Mouse (Mus musculus) stomach, embryonic 16.5 days (tissue): ENCODE measurements around the gene Lix1l. TPM values are rescaled to one million over a fixed set of nuclear protein-coding genes. Genes with fewer than 3 reads are reported as not detected.
A peak's percentile ranks its signal among the peaks of the same experiment; 100 is the strongest.
"Not testable (repeated sequence)": the region's sequence is repeated elsewhere in the genome, so short reads cannot be mapped to it uniquely, and the experiment has no call there.

ENCODE experiments used
- ATAC-seq: fragments of 200-750 bp; cut with Nextera tagmentation; 2 replicates; pipeline ENCODE4 v1.8.0; 2017; ENCODE audit warnings: moderate number of reproducible peaks, moderate TSS enrichment; ENCODE audit not compliant: insufficient read depth, low FRiP score
- H3K27ac ChIP-seq: fragments of 300-500 bp; sonication (generic); 2 replicates; pipeline ENCODE4 v1.5.1; 2014; ENCODE audit warnings: low read length
- H3K27me3 ChIP-seq: fragments of 300-500 bp; sonication (generic); 2 replicates; pipeline ENCODE4 v1.6.1; 2014; ENCODE audit warnings: low read length, control low read depth, mixed read lengths; ENCODE audit not compliant: control insufficient read depth, insufficient read depth
- H3K36me3 ChIP-seq: fragments of 300-500 bp; sonication (generic); 2 replicates; pipeline ENCODE4 v1.6.1; 2014; ENCODE audit warnings: low read length; ENCODE audit not compliant: control insufficient read depth, insufficient read depth
- H3K4me1 ChIP-seq: fragments of 300-500 bp; sonication (generic); 2 replicates; pipeline ENCODE4 v1.6.1; 2014; ENCODE audit warnings: low read length, control low read depth, mixed read lengths; ENCODE audit not compliant: control insufficient read depth, insufficient read depth
- H3K4me2 ChIP-seq: fragments of 300-500 bp; sonication (generic); 2 replicates; pipeline ENCODE4 v1.6.1; 2014; ENCODE audit warnings: low read depth, low read length, mixed read lengths
- H3K4me3 ChIP-seq: fragments of 300-500 bp; sonication (generic); replicated peaks from 2 replicates; pipeline ENCODE4 v1.5.1; 2014; ENCODE audit warnings: mild to moderate bottlenecking, low read length
- H3K9ac ChIP-seq: fragments of 300-500 bp; sonication (generic); 2 replicates; pipeline ENCODE4 v1.6.1; 2014; ENCODE audit warnings: low read length
- H3K9me3 ChIP-seq: fragments of 300-500 bp; sonication (generic); replicated peaks from 2 replicates; pipeline ENCODE4 v1.6.1; 2016; ENCODE audit warnings: low read length, control low read depth; ENCODE audit not compliant: control insufficient read depth
- WGBS: fragments of 180-500 bp; shearing (Covaris S2); extraction: QIAGEN DNeasy Blood & Tissue Kit; methylation state at CpG from one replicate; pipeline ENCODE4 v1.1.7; 2014; 5-methylcytosine and 5-hydroxymethylcytosine counted together
- polyA plus RNA-seq: library from polyadenylated mRNA; unstranded; fragments of >200 nt; fragmentation: Nextera tagmentation; extraction: Ambion mirVana; gene quantifications from 2 replicates; pipeline ENCODE4 v1.2.1, GENCODE M21; 2015

Lix1l gene
- polyA plus RNA-seq, 1 experiment from 2014 or later, result 7.5 TPM

DNA sequence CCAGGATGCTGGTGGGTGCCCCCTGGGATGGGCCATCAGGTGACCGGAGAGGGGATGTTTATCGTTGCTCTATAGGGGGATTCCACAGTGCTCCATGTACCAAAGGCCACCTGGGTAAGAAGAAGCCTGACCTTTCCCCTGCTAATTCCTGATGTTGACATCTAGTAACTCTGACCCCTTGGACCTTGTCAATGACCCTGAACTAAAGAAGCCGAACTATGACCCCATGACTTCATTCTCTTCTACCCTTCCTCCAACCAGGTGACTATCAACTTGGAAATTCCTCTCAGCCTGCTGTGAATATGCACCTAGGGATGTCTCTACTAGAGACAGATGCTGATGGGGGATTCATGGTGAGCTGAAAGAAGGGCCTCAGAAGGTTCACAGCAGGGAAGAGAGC is 46.4 kb downstream of the Lix1l start:
- Histone ChIP-seq H3K36me3 (peaks cover 3% of the 10 kb centered on the region; the same call in 1 of the 2 replicates), H3K9me3 (no peaks in the 10 kb centered on the region), H3K4me1 (no peaks in the 10 kb centered on the region), H3K27ac (no peak overlapping the region), H3K4me2 (no peak overlapping the region), H3K4me3 (no peak overlapping the region), H3K9ac (no peak overlapping the region), H3K27me3 (no peaks in the 10 kb centered on the region)
- ATAC-seq, result no peak
- WGBS, result 80% methylated on average over 3 of the region's 3 CpGs

- 79% methylated on average over 2 of the region's 2 CpGs for WGBS
- no peaks in the 10 kb centered on the region for H3K36me3 ChIP-seq
- H3K27me3 ChIP-seq, result no peaks in the 10 kb centered on the region
- peaks cover 7% of the 10 kb centered on the region for H3K4me1 ChIP-seq
- H3K9ac ChIP-seq, result no peak overlapping the region
- H3K27ac ChIP-seq, result no peak overlapping the region
- no peak for ATAC-seq
- H3K4me2 ChIP-seq, result no peak overlapping the region
- no peak overlapping the region for H3K4me3 ChIP-seq
- H3K9me3 ChIP-seq, result no peaks in the 10 kb centered on the region
Measured at GRCm38 (mm10) chr3:96660901-96661300, 60.0 kb downstream of the Lix1l start.

DNA sequence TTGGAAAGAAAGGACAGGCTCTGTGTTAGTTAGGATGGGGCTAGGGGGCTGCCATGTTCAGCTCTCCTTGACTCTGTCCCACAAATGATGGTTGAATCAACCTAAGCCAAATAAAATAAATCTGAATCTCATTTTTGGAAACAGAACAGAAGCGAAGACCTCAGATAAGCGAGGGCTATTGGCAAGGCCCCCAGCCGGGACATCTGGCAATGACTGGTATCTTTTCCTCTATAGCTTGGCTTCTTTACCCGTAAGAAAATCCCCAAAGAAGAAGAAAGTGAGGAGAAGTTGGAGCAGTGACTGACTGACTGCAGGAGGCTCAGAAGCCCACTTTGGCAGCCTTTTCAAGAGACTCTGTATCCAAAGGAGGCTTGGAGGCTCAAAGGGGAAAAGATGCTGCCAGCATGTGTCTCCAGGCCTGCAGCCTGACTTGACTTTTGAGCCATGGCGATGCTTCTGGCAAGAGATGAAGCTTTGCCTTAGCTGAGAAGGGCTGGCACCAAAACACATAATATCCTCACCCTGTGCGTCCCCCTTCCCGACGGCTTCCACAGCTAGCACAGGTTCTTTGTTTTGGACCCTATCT is 61.9 kb downstream of the Lix1l start:
- peak overlapping the region; percentile 70; the same call in 1 of the 2 replicates for H3K4me2 ChIP-seq
- H3K27ac ChIP-seq, result peak overlapping the region; percentile 80
- H3K4me3 ChIP-seq, result no peak overlapping the region
- H3K4me1 ChIP-seq, result peaks cover 7% of the 10 kb centered on the region
- H3K9me3 ChIP-seq, result no peaks in the 10 kb centered on the region
- WGBS, result 44% methylated on average over 8 of the region's 8 CpGs
- H3K27me3 ChIP-seq, result no peaks in the 10 kb centered on the region
- no peak for ATAC-seq
- H3K9ac ChIP-seq, result no peak overlapping the region
- H3K36me3 ChIP-seq, result no peaks in the 10 kb centered on the region

- Histone ChIP-seq H3K27ac (peak overlapping the region; percentile 80), H3K27me3 (no peaks in the 10 kb centered on the region), H3K4me2 (peak overlapping the region; percentile 70), H3K4me1 (peaks cover 7% of the 10 kb centered on the region), H3K4me3 (peak overlapping the region; percentile 41), H3K36me3 (no peaks in the 10 kb centered on the region), H3K9me3 (no peaks in the 10 kb centered on the region), H3K9ac (peak overlapping the region; percentile 58)
- peak; percentile 89 for ATAC-seq
- WGBS, result 5% methylated on average over 17 of the region's 18 CpGs
Measured at GRCm38 (mm10) chr3:96663432-96664239, 62.7 kb downstream of the Lix1l start.

- 90% methylated on average over 7 of the region's 7 CpGs for WGBS
- H3K27me3 ChIP-seq, H3K27ac ChIP-seq, H3K4me3 ChIP-seq, ATAC-seq, H3K36me3 ChIP-seq, H3K9ac ChIP-seq, H3K4me2 ChIP-seq, H3K9me3 ChIP-seq: not testable (repeated sequence)
- peaks cover 12% of the 10 kb centered on the region for H3K4me1 ChIP-seq
Measured at GRCm38 (mm10) chr3:96665732-96666363, 64.9 kb downstream of the Lix1l start.

DNA sequence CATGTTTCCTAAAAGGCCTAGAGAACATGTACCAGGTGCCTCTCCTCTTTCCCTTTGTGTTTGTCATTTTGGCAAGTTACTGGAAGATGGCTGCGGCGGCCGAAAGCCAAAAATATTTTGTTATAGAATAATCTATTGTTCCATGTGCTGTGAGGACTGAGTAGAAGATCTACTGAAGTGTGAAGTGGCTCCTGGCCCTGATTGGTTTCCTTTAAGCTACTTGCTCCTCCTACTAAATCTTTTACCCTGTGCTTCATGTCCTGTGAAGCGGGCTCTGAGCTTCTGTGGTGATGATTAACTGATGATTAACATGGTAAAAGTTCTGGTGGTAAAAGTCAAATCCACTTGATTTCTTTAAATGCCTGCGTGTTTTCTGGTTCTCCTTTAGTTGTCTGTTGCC is 66.0 kb downstream of the Lix1l start:
- no peaks in the 10 kb centered on the region for H3K36me3 ChIP-seq
- no peaks in the 10 kb centered on the region for H3K27me3 ChIP-seq
- H3K4me3 ChIP-seq, result no peak overlapping the region
- WGBS, result 93% methylated on average over 5 of the region's 5 CpGs
- ATAC-seq, result no peak
- H3K9me3 ChIP-seq, result no peaks in the 10 kb centered on the region
- H3K4me2 ChIP-seq, result no peak overlapping the region
- H3K4me1 ChIP-seq, result peaks cover 12% of the 10 kb centered on the region
- H3K9ac ChIP-seq, result no peak overlapping the region
- no peak overlapping the region for H3K27ac ChIP-seq

- Histone ChIP-seq H3K27me3 (no peaks in the 10 kb centered on the region), H3K36me3 (no peaks in the 10 kb centered on the region), H3K4me1 (peaks cover 12% of the 10 kb centered on the region), H3K9me3 (no peaks in the 10 kb centered on the region), H3K4me2 (no peak overlapping the region), H3K9ac (no peak overlapping the region), H3K27ac (no peak overlapping the region), H3K4me3 (no peak overlapping the region)
- 35% methylated on average over 1 of the region's 1 CpGs for WGBS
- ATAC-seq, result no peak
Measured at GRCm38 (mm10) chr3:96667316-96667715, 66.4 kb downstream of the Lix1l start.

DNA sequence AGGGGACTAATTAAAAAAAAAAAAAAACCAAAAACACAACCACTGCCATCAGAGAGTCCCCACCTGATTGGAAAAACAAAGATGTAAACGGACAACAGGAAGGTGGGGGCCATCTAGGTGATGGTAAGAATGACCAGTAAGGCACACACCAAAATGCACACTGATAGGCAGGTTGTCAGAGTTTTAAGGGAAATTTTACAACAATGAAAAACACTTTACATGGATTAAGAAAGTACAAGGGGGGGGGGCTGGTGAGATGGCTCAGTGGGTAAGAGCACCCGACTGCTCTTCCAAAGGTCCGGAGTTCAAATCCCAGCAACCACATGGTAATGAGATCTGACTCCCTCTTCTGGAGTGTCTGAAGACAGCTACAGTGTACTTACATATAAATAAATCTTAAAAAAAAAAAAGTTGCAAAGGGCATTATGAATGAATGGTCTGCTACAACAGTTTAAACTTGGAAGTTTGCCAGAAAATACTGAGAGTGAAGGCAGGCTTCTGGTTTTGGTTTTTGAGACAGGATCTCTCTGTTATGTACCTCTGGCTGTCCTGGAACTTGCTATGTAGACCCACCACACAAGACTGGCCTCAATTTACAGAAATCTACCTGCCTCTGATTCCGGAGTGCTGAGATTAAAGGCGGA is 67.6 kb downstream of the Lix1l start:
- Histone ChIP-seq H3K9ac (no peak overlapping the region), H3K4me2 (no peak overlapping the region), H3K27ac (no peak overlapping the region), H3K4me1 (peaks cover 12% of the 10 kb centered on the region), H3K36me3 (no peaks in the 10 kb centered on the region), H3K9me3 (no peaks in the 10 kb centered on the region), H3K4me3 (no peak overlapping the region), H3K27me3 (no peaks in the 10 kb centered on the region)
- 93% methylated on average over 5 of the region's 5 CpGs for WGBS
- ATAC-seq, result no peak
